Mouse (Mus musculus): ENCODE data around the gene Klc2. TPM values are rescaled to one million over a fixed set of nuclear protein-coding genes. Genes with fewer than 3 reads are reported as not detected.

Gene Klc2
- polyA plus RNA-seq, 1 experiment from 2014 or later, result 13.1 TPM

GRCm38 (mm10) chr19:5139640-5140039 is 21.3 kb upstream of the Klc2 start:
- peak; percentile 44; the same call in 1 of the 2 replicates for ATAC-seq (ENCODE audit: low read depth)
- Histone ChIP-seq H3K9ac (ENCODE audit: low read depth, low read length) (no peak overlapping the region), H3K27ac (replicated peaks; ENCODE audit: low read depth, low read length) (no peak overlapping the region), H3K27me3 (replicated peaks; ENCODE audit: control insufficient read depth, insufficient read depth, low read length) (no peaks in the 10 kb centered on the region), H3K9me3 (ENCODE audit: control insufficient read depth, low read length) (no peaks in the 10 kb centered on the region), H3K36me3 (ENCODE audit: control insufficient read depth, insufficient read depth, low read length) (peaks cover 71% of the 10 kb centered on the region), H3K4me1 (ENCODE audit: control insufficient read depth, insufficient read depth, low read length) (no peaks in the 10 kb centered on the region), H3K4me3 (ENCODE audit: low read depth, low read length) (no peak overlapping the region), H3K4me2 (ENCODE audit: low read depth, low read length) (no peak overlapping the region)
- peak; percentile 65 for DNase-seq (ENCODE audit: low spot score)
- 4% methylated on average over 2 of the region's 2 CpGs for WGBS

GRCm38 (mm10) chr19:5131237-5131636 is 12.9 kb upstream of the Klc2 start:
- ATAC-seq (ENCODE audit: low read depth) (no peak), DNase-seq (ENCODE audit: low spot score) (no peak)
- H3K4me2 ChIP-seq (ENCODE audit: low read depth, low read length), result no peak overlapping the region
- H3K9me3 ChIP-seq (ENCODE audit: control insufficient read depth, low read length), result no peaks in the 10 kb centered on the region
- no peak overlapping the region for H3K27ac ChIP-seq (replicated peaks; ENCODE audit: low read depth, low read length)
- H3K36me3 ChIP-seq (ENCODE audit: control insufficient read depth, insufficient read depth, low read length), result peaks cover 30% of the 10 kb centered on the region
- H3K4me1 ChIP-seq (ENCODE audit: control insufficient read depth, insufficient read depth, low read length), result no peaks in the 10 kb centered on the region
- H3K9ac ChIP-seq (ENCODE audit: low read depth, low read length), result no peak overlapping the region
- no peak overlapping the region for H3K4me3 ChIP-seq (ENCODE audit: low read depth, low read length)
- no peaks in the 10 kb centered on the region for H3K27me3 ChIP-seq (replicated peaks; ENCODE audit: control insufficient read depth, insufficient read depth, low read length)
- 73% methylated on average over 4 of the region's 4 CpGs for WGBS

- no peak overlapping the region for H3K9ac ChIP-seq (ENCODE audit: low read depth, low read length)
- H3K9me3 ChIP-seq (ENCODE audit: control insufficient read depth, low read length), result no peaks in the 10 kb centered on the region
- H3K27me3 ChIP-seq (replicated peaks; ENCODE audit: control insufficient read depth, insufficient read depth, low read length), result no peaks in the 10 kb centered on the region
- DNase-seq (ENCODE audit: low spot score), result no peak
- H3K36me3 ChIP-seq (ENCODE audit: control insufficient read depth, insufficient read depth, low read length), result peaks cover 16% of the 10 kb centered on the region
- WGBS, result 60% methylated on average over 1 of the region's 1 CpGs
- no peak overlapping the region for H3K4me3 ChIP-seq (ENCODE audit: low read depth, low read length)
- H3K27ac ChIP-seq (replicated peaks; ENCODE audit: low read depth, low read length), result no peak overlapping the region
- H3K4me2 ChIP-seq (ENCODE audit: low read depth, low read length), result no peak overlapping the region
- H3K4me1 ChIP-seq (ENCODE audit: control insufficient read depth, insufficient read depth, low read length), result no peaks in the 10 kb centered on the region
- ATAC-seq (ENCODE audit: low read depth), result no peak
Observed at GRCm38 (mm10) chr19:5129770-5130169, 11.4 kb upstream of the Klc2 start.

GRCm38 (mm10) chr19:5124055-5124614 is 5.8 kb upstream of the Klc2 start:
- Histone ChIP-seq H3K9ac (ENCODE audit: low read depth, low read length) (no peak overlapping the region), H3K27me3 (replicated peaks; ENCODE audit: control insufficient read depth, insufficient read depth, low read length) (no peaks in the 10 kb centered on the region), H3K27ac (replicated peaks; ENCODE audit: low read depth, low read length) (no peak overlapping the region), H3K4me3 (ENCODE audit: low read depth, low read length) (no peak overlapping the region), H3K4me2 (ENCODE audit: low read depth, low read length) (no peak overlapping the region), H3K4me1 (ENCODE audit: control insufficient read depth, insufficient read depth, low read length) (no peaks in the 10 kb centered on the region), H3K36me3 (ENCODE audit: control insufficient read depth, insufficient read depth, low read length) (no peaks in the 10 kb centered on the region), H3K9me3 (ENCODE audit: control insufficient read depth, low read length) (no peaks in the 10 kb centered on the region)
- no peak for DNase-seq (ENCODE audit: low spot score)
- WGBS, result 69% methylated on average over 7 of the region's 7 CpGs
- ATAC-seq (ENCODE audit: low read depth), result no peak

- no peak overlapping the region for H3K27ac ChIP-seq (replicated peaks; ENCODE audit: low read depth, low read length)
- DNase-seq (ENCODE audit: low spot score) (no peak), ATAC-seq (ENCODE audit: low read depth) (no peak)
- no peak overlapping the region for H3K9ac ChIP-seq (ENCODE audit: low read depth, low read length)
- WGBS, result 86% methylated on average over 3 of the region's 3 CpGs
- H3K36me3 ChIP-seq (ENCODE audit: control insufficient read depth, insufficient read depth, low read length), result no peaks in the 10 kb centered on the region
- H3K4me1 ChIP-seq (ENCODE audit: control insufficient read depth, insufficient read depth, low read length), result no peaks in the 10 kb centered on the region
- H3K4me3 ChIP-seq (ENCODE audit: low read depth, low read length), result no peak overlapping the region
- no peaks in the 10 kb centered on the region for H3K27me3 ChIP-seq (replicated peaks; ENCODE audit: control insufficient read depth, insufficient read depth, low read length)
- no peaks in the 10 kb centered on the region for H3K9me3 ChIP-seq (ENCODE audit: control insufficient read depth, low read length)
- no peak overlapping the region for H3K4me2 ChIP-seq (ENCODE audit: low read depth, low read length)
Observed at GRCm38 (mm10) chr19:5123241-5123640, 4.9 kb upstream of the Klc2 start.

- ATAC-seq (ENCODE audit: low read depth) (no peak), DNase-seq (ENCODE audit: low spot score) (no peak)
- Histone ChIP-seq H3K9me3 (ENCODE audit: control insufficient read depth, low read length) (no peaks in the 10 kb centered on the region), H3K9ac (ENCODE audit: low read depth, low read length) (no peak overlapping the region), H3K36me3 (ENCODE audit: control insufficient read depth, insufficient read depth, low read length) (no peaks in the 10 kb centered on the region), H3K4me1 (ENCODE audit: control insufficient read depth, insufficient read depth, low read length) (no peaks in the 10 kb centered on the region), H3K4me3 (ENCODE audit: low read depth, low read length) (no peak overlapping the region), H3K27ac (replicated peaks; ENCODE audit: low read depth, low read length) (no peak overlapping the region), H3K4me2 (ENCODE audit: low read depth, low read length) (no peak overlapping the region), H3K27me3 (replicated peaks; ENCODE audit: control insufficient read depth, insufficient read depth, low read length) (no peaks in the 10 kb centered on the region)
- whole genome bisulfite sequencing, result 78% methylated on average over 10 of the region's 10 CpGs
Observed at GRCm38 (mm10) chr19:5122492-5122891, 4.1 kb upstream of the Klc2 start.

GRCm38 (mm10) chr19:5117494-5118383 is 621 bp downstream of the Klc2 start:
- Histone ChIP-seq H3K9ac (ENCODE audit: low read depth, low read length) (peak overlapping the region; percentile 78), H3K27me3 (replicated peaks; ENCODE audit: control insufficient read depth, insufficient read depth, low read length) (no peaks in the 10 kb centered on the region), H3K4me2 (ENCODE audit: low read depth, low read length) (peak overlapping the region; percentile 63), H3K9me3 (ENCODE audit: control insufficient read depth, low read length) (no peaks in the 10 kb centered on the region), H3K36me3 (ENCODE audit: control insufficient read depth, insufficient read depth, low read length) (peaks cover 21% of the 10 kb centered on the region), H3K4me1 (ENCODE audit: control insufficient read depth, insufficient read depth, low read length) (no peaks in the 10 kb centered on the region), H3K4me3 (ENCODE audit: low read depth, low read length) (peak overlapping the region; percentile 77), H3K27ac (replicated peaks; ENCODE audit: low read depth, low read length) (peak overlapping the region; percentile 84)
- DNase-seq (ENCODE audit: low spot score), result peak; percentile 95
- WGBS, result 2% methylated on average over 41 of the region's 83 CpGs
- peak; percentile 94 for ATAC-seq (ENCODE audit: low read depth)

GRCm38 (mm10) chr19:5113783-5114182 is 4.6 kb downstream of the Klc2 start:
- H3K4me3 ChIP-seq (ENCODE audit: low read depth, low read length), result no peak overlapping the region
- H3K9ac ChIP-seq (ENCODE audit: low read depth, low read length), result no peak overlapping the region
- no peak overlapping the region for H3K27ac ChIP-seq (replicated peaks; ENCODE audit: low read depth, low read length)
- WGBS, result 96% methylated on average over 7 of the region's 7 CpGs
- peaks cover 60% of the 10 kb centered on the region for H3K36me3 ChIP-seq (ENCODE audit: control insufficient read depth, insufficient read depth, low read length)
- H3K4me2 ChIP-seq (ENCODE audit: low read depth, low read length), result no peak overlapping the region
- DNase-seq (ENCODE audit: low spot score) (no peak), ATAC-seq (ENCODE audit: low read depth) (no peak)
- no peaks in the 10 kb centered on the region for H3K4me1 ChIP-seq (ENCODE audit: control insufficient read depth, insufficient read depth, low read length)
- no peaks in the 10 kb centered on the region for H3K27me3 ChIP-seq (replicated peaks; ENCODE audit: control insufficient read depth, insufficient read depth, low read length)
- no peaks in the 10 kb centered on the region for H3K9me3 ChIP-seq (ENCODE audit: control insufficient read depth, low read length)

Data from embryonic facial prominence, embryonic 14.5 days (tissue).